Comparison of ENCODE assay signal across 9 mouse cellular contexts in genomic region chr2:25095109-25095850, GRCm38 (mm10). TPM values are rescaled to one million over a fixed set of nuclear protein-coding genes. Genes with fewer than 3 reads are reported as not detected.
DNase-seq lines count a peak whose midpoint lies in the region; ATAC-seq and TF ChIP-seq lines count a peak whose summit lies in the region.
"Had no signal": no experiment of that assay in that cellular context is flagged by ENCODE, and none has a peak within 500 bp of the region (broad histone marks: within the 10 kb centered on the region; RNA-seq: fewer than 3 reads in every experiment).

Noxa1 (minus strand) TSS chr2:25095149.

- no peak within 1 kb of the TSS; the same call in 1 of the 2 replicates for H3K9ac ChIP-seq in kidney, embryonic 14.5 days (ENCODE audit: low read depth, low read length)
- 0 out of 2 replicates have a peak within 1 kb of the TSS, but pooled peaks have one; percentile 38 for H3K9ac ChIP-seq in neural tube, embryonic 13.5 days

- 43% methylated on average over 28 of the region's 28 CpGs for WGBS in kidney, embryonic 14.5 days
- 40% methylated on average over 28 of the region's 28 CpGs for WGBS in limb, embryonic 10.5 days
- WGBS in neural tube, embryonic 13.5 days: 50% methylated on average over 28 of the region's 28 CpGs

- no peak for DNase-seq in kidney, postnatal 36 days
- no peak for DNase-seq in brain, embryonic 14.5 days (ENCODE audit: low read depth)
- peak; percentile 39 for DNase-seq in limb, embryonic 10.5 days (ENCODE audit: low spot score)
- no peak for DNase-seq in adrenal gland, postnatal 4 days (ENCODE audit: low spot score in 2 of 2)
- DNase-seq in spleen, adult 12 weeks (ENCODE audit: low spot score): no peak
- DNase-seq in cerebellum, adult 8-10 months: no peak

- no peak for TF ChIP-seq POLR2A in brain, embryonic 14.5 days (IDR thresholded peaks at IDR 0.05; ENCODE audit: borderline replicate concordance, extremely low read depth, insufficient read depth, insufficient read length, poor library complexity, severe bottlenecking)

- H3K4me1 ChIP-seq in kidney, embryonic 14.5 days (ENCODE audit: control insufficient read depth, insufficient read depth, low read length): no peaks in the 10 kb centered on the region
- H3K4me1 ChIP-seq in limb, embryonic 10.5 days: peaks cover 11% of the 10 kb centered on the region
- peaks cover 15% of the 10 kb centered on the region for H3K4me1 ChIP-seq in neural tube, embryonic 13.5 days (replicated peaks)

- H3K36me3 ChIP-seq in kidney, embryonic 14.5 days (ENCODE audit: control insufficient read depth, insufficient read depth, low read length): no peaks in the 10 kb centered on the region
- no peaks in the 10 kb centered on the region for H3K36me3 ChIP-seq in limb, embryonic 10.5 days
- no peaks in the 10 kb centered on the region for H3K36me3 ChIP-seq in neural tube, embryonic 13.5 days

- H3K27me3 ChIP-seq in kidney, embryonic 14.5 days (ENCODE audit: control insufficient read depth, insufficient read depth, low read length): no peaks in the 10 kb centered on the region
- peaks cover 27% of the 10 kb centered on the region for H3K27me3 ChIP-seq in limb, embryonic 10.5 days (ENCODE audit: low read depth, poor library complexity, severe bottlenecking)
- H3K27me3 ChIP-seq in neural tube, embryonic 13.5 days: peaks cover 15% of the 10 kb centered on the region

- no peaks in the 10 kb centered on the region for H3K9me3 ChIP-seq in kidney, embryonic 14.5 days (ENCODE audit: control insufficient read depth, low read length)
- H3K9me3 ChIP-seq in limb, embryonic 10.5 days (replicated peaks): no peaks in the 10 kb centered on the region
- no peaks in the 10 kb centered on the region for H3K9me3 ChIP-seq in neural tube, embryonic 13.5 days
- H3K9me3 ChIP-seq: megakaryocyte, embryonic 14.5 days had no signal

- peak within 1 kb of the TSS; percentile 38 for H3K4me2 ChIP-seq in kidney, embryonic 14.5 days (replicated peaks; ENCODE audit: low read depth, low read length)
- H3K4me2 ChIP-seq in neural tube, embryonic 13.5 days: peak within 1 kb of the TSS; percentile 9

- TF ChIP-seq CTCF in brain, embryonic 14.5 days (IDR thresholded peaks at IDR 0.05; ENCODE audit: borderline replicate concordance, extremely low read depth, insufficient read depth, insufficient read length): peak; percentile 13; the same call in 1 of the 2 replicates

- H3K27ac ChIP-seq in kidney, embryonic 14.5 days (ENCODE audit: low read depth, low read length): no peak within 1 kb of the TSS
- H3K27ac ChIP-seq in limb, embryonic 10.5 days: no peak within 1 kb of the TSS; the same call in 1 of the 2 replicates
- H3K27ac ChIP-seq in neural tube, embryonic 13.5 days (replicated peaks): no peak within 1 kb of the TSS

- peak; percentile 88 for ATAC-seq in kidney, embryonic 14.5 days (ENCODE audit: low FRiP score, low TSS enrichment)
- no peak for ATAC-seq in neural tube, embryonic 13.5 days (ENCODE audit: low read depth)

- peak within 1 kb of the TSS; percentile 14; the same call in 1 of the 2 replicates for H3K4me3 ChIP-seq in kidney, embryonic 14.5 days (ENCODE audit: low read length)
- peak within 1 kb of the TSS; percentile 24 for H3K4me3 ChIP-seq in limb, embryonic 10.5 days
- H3K4me3 ChIP-seq in neural tube, embryonic 13.5 days: no peak within 1 kb of the TSS
- H3K4me3 ChIP-seq: megakaryocyte, embryonic 14.5 days had no signal

RNA-seq across cellular contexts. Expression of gene Noxa1, which starts in this region (rescaled TPM):
- polyA plus RNA-seq in kidney, embryonic 14.5 days (2014; fragmentation: Nextera tagmentation; extraction: Ambion mirVana): 0.36 and 0.53 TPM in 2 replicates
- 0.04 TPM in 2 replicates for polyA plus RNA-seq in brain, embryonic 14.5 days (2012; rRNA removed)
- polyA plus RNA-seq in limb, embryonic 10.5 days (2016; fragmentation: Nextera tagmentation; extraction: Ambion mirVana): 0.15 and 0.28 TPM in 2 replicates
- not detected in 2 replicates for polyA plus RNA-seq in neural tube, embryonic 13.5 days (2015; fragmentation: Nextera tagmentation; extraction: Ambion mirVana)
- total RNA-seq in adrenal gland, postnatal 4 days (2021): under 1 TPM in 1 of 2 experiments, not detected in 1; 0.59 TPM

Comparison
In these comparisons a context has a peak if more than half of its experiments do, and no peak if none do; other contexts are left out.
1. Peak in ATAC-seq, H3K4me3 ChIP-seq and H3K4me2 ChIP-seq in kidney, embryonic 14.5 days; RNA of the gene not detected or under 1 TPM.
2. Peak in DNase-seq and H3K4me3 ChIP-seq in limb, embryonic 10.5 days; RNA of the gene not detected or under 1 TPM.